Mouse (Mus musculus) embryonic fibroblast, embryonic 13.5 days (primary cell): ENCODE results near the gene Pmepa1.

Experiments
- CTCF ChIP-seq: IDR thresholded peaks from 2 replicates; pipeline ENCODE4 v1.5.1; 2011; ENCODE audit warnings: mild to moderate bottlenecking, control low read depth, low read length, moderate library complexity, borderline replicate concordance; ENCODE audit not compliant: insufficient read depth
- POLR2A ChIP-seq: IDR thresholded peaks from 2 replicates; pipeline ENCODE4 v1.6.1; 2011; ENCODE audit warnings: low read depth, mild to moderate bottlenecking, control low read depth, low read length, moderate library complexity

DNA sequence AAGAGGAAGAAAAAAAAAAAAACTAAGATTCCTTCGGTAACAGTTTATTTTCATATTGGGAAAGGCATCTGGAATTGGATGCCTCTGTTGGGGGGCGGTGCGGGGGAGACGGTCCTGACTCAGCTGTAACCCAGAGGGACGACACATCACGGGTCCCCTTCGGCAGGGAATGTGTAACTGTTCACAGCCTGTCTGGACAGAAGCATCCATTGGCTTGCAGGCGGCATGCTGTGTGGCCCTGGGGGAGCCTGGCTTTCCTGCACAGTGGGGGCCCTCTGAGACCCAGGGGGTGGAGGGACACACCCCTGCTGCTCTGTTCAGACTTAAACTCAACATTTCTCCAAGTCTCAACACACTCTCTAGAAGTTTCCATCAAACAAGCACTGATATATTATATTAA, 49.5 kb downstream of the Pmepa1 start:
- TF ChIP-seq POLR2A (no peak), CTCF (no peak)
